Mouse (Mus musculus) heart, postnatal 0 days (tissue): Measurements from ENCODE around the gene Phox2a. TPM values are rescaled to one million over a fixed set of nuclear protein-coding genes. Genes with fewer than 3 reads are reported as not detected.

Experiments used
- ATAC-seq: fragments of 200-750 bp; cut with Nextera tagmentation; 2 replicates; pipeline ENCODE4 v1.8.0; 2017; ENCODE audit warnings: low read depth, moderate number of reproducible peaks, moderate library complexity; ENCODE audit not compliant: insufficient read depth
- DNase-seq: peaks from one replicate; pipeline ENCODE4 v3.0.0-alpha.2; 2016; ENCODE audit warnings: low spot score
- H3K27ac ChIP-seq: fragments of 300-500 bp; sonication (generic); 2 replicates; pipeline ENCODE4 v1.5.1; 2014; ENCODE audit warnings: low read depth, mild to moderate bottlenecking
- H3K27me3 ChIP-seq: fragments of 300-500 bp; sonication (generic); 2 replicates; pipeline ENCODE4 v1.6.1; 2014; ENCODE audit warnings: low read length, mixed read lengths; ENCODE audit not compliant: control insufficient read depth, insufficient read depth
- H3K36me3 ChIP-seq: fragments of 300-500 bp; sonication (generic); replicated peaks from 2 replicates; pipeline ENCODE4 v1.6.1; 2014; ENCODE audit warnings: low read length, mixed read lengths; ENCODE audit not compliant: control insufficient read depth, insufficient read depth
- H3K4me1 ChIP-seq: fragments of 300-500 bp; sonication (generic); 2 replicates; pipeline ENCODE4 v1.6.1; 2014; ENCODE audit warnings: antibody characterized with exemption; ENCODE audit not compliant: control insufficient read depth, insufficient read depth
- H3K4me2 ChIP-seq: fragments of 300-500 bp; sonication (generic); 2 replicates; pipeline ENCODE4 v1.6.1; 2014; ENCODE audit warnings: low read depth, mild to moderate bottlenecking, low read length, moderate library complexity
- H3K4me3 ChIP-seq: fragments of 300-500 bp; sonication (generic); 2 replicates; pipeline ENCODE4 v1.5.1; 2014; ENCODE audit warnings: low read depth, low read length
- H3K9ac ChIP-seq: fragments of 300-500 bp; sonication (generic); replicated peaks from 2 replicates; pipeline ENCODE4 v1.6.1; 2014; ENCODE audit warnings: low read depth, low read length, mixed read lengths
- H3K9me3 ChIP-seq: fragments of 300-500 bp; sonication (generic); replicated peaks from 2 replicates; pipeline ENCODE4 v1.6.1; 2016; ENCODE audit warnings: low read length; ENCODE audit not compliant: control insufficient read depth
- CTCF ChIP-seq: IDR thresholded peaks from 2 replicates; pipeline ENCODE4 v1.5.1; 2016; ENCODE audit warnings: antibody characterized with exemption, control low read depth, low read depth
- EP300 ChIP-seq: IDR thresholded peaks from 2 replicates; pipeline ENCODE4 v1.6.1; 2016; ENCODE audit warnings: antibody characterized with exemption, low read depth
- WGBS: fragments of 180-500 bp; shearing (Covaris S2); extraction: QIAGEN DNeasy Blood & Tissue Kit; methylation state at CpG from one replicate; pipeline ENCODE4 v1.1.7; 2014; 5-methylcytosine and 5-hydroxymethylcytosine counted together
- polyA plus RNA-seq: library from polyadenylated mRNA; unstranded; fragments of >200 nt; fragmentation: Nextera tagmentation; extraction: Ambion mirVana; gene quantifications from 2 replicates; pipeline ENCODE4 v1.2.1, GENCODE M21; 2015
- total RNA-seq: library from RNA; depleted of rRNA; stranded (reverse); fragments of >200 nt; gene quantifications from 2 replicates; pipeline ENCODE4 v1.2.3, GENCODE M21; 2014; ENCODE audit warnings: low replicate concordance

Phox2a gene
- total and polyA plus RNA-seq, 2 experiments from 2014 or later: 0.07 TPM; not detected in 1

- Histone ChIP-seq H3K4me3 (no peak overlapping the region), H3K4me1 (no peaks in the 10 kb centered on the region), H3K4me2 (no peak overlapping the region), H3K27ac (no peak overlapping the region), H3K9ac (no peak overlapping the region), H3K9me3 (no peaks in the 10 kb centered on the region), H3K27me3 (no peaks in the 10 kb centered on the region), H3K36me3 (no peaks in the 10 kb centered on the region)
- DNase-seq (no peak), ATAC-seq (no peak)
- 95% methylated on average over 1 of the region's 1 CpGs for WGBS
- no peak for TF ChIP-seq EP300
- TF ChIP-seq CTCF: no peak
Observed at GRCm38 (mm10) chr7:101847934-101848333, 29.8 kb downstream of the Phox2a start.

- no peak for DNase-seq
- no peaks in the 10 kb centered on the region for H3K27me3 ChIP-seq
- H3K4me1 ChIP-seq: no peaks in the 10 kb centered on the region
- TF ChIP-seq CTCF: no peak
- TF ChIP-seq EP300: no peak
- 62% methylated on average over 6 of the region's 6 CpGs for WGBS
- no peak overlapping the region for H3K27ac ChIP-seq
- H3K4me2 ChIP-seq: no peak overlapping the region
- H3K9me3 ChIP-seq: no peaks in the 10 kb centered on the region
- H3K9ac ChIP-seq: no peak overlapping the region
- no peak overlapping the region for H3K4me3 ChIP-seq
- ATAC-seq: no peak
- H3K36me3 ChIP-seq: no peaks in the 10 kb centered on the region
Observed at GRCm38 (mm10) chr7:101851689-101852088, 33.6 kb downstream of the Phox2a start.

GRCm38 (mm10) chr7:101852846-101853245 lies 34.7 kb downstream of the Phox2a start:
- H3K4me2 ChIP-seq: no peak overlapping the region
- H3K4me1 ChIP-seq: no peaks in the 10 kb centered on the region
- WGBS: 81% methylated on average over 6 of the region's 6 CpGs
- no peak for DNase-seq
- H3K9me3 ChIP-seq: no peaks in the 10 kb centered on the region
- H3K9ac ChIP-seq: no peak overlapping the region
- H3K27ac ChIP-seq: no peak overlapping the region
- no peaks in the 10 kb centered on the region for H3K27me3 ChIP-seq
- no peak overlapping the region for H3K4me3 ChIP-seq
- TF ChIP-seq CTCF: no peak
- no peak for TF ChIP-seq EP300
- H3K36me3 ChIP-seq: no peaks in the 10 kb centered on the region
- no peak for ATAC-seq

- WGBS: 49% methylated on average over 2 of the region's 2 CpGs
Observed at GRCm38 (mm10) chr7:101853816-101854215, 35.7 kb downstream of the Phox2a start.

GRCm38 (mm10) chr7:101857094-101857493 lies 39.0 kb downstream of the Phox2a start, which contains the start of gene Folr2:
Folr2 (minus strand) TSS chr7:101857194.
- DNase-seq: no peak
- no peaks in the 10 kb centered on the region for H3K4me1 ChIP-seq
- TF ChIP-seq CTCF (no peak), EP300 (no peak)
- H3K36me3 ChIP-seq: no peaks in the 10 kb centered on the region
- no peak within 1 kb of the TSS for H3K4me3 ChIP-seq
- H3K27ac ChIP-seq: no peak within 1 kb of the TSS
- no peak for ATAC-seq
- no peak within 1 kb of the TSS for H3K9ac ChIP-seq
- no peak within 1 kb of the TSS for H3K4me2 ChIP-seq
- no peaks in the 10 kb centered on the region for H3K27me3 ChIP-seq
- no peaks in the 10 kb centered on the region for H3K9me3 ChIP-seq
- 86% methylated on average over 4 of the region's 4 CpGs for WGBS

More at GRCm38 (mm10) chr7:101853816-101854215, 35.7 kb downstream of the Phox2a start:
- Histone ChIP-seq H3K4me2 (no peak overlapping the region), H3K9ac (no peak overlapping the region), H3K27ac (no peak overlapping the region), H3K4me1 (no peaks in the 10 kb centered on the region), H3K36me3 (no peaks in the 10 kb centered on the region), H3K9me3 (no peaks in the 10 kb centered on the region), H3K27me3 (no peaks in the 10 kb centered on the region), H3K4me3 (no peak overlapping the region)
- TF ChIP-seq EP300: no peak
- no peak for TF ChIP-seq CTCF
- ATAC-seq (no peak), DNase-seq (no peak)

- TF ChIP-seq CTCF (no peak), EP300 (no peak)
- H3K9me3 ChIP-seq: no peaks in the 10 kb centered on the region
- ATAC-seq (no peak), DNase-seq (no peak)
- no peaks in the 10 kb centered on the region for H3K4me1 ChIP-seq
- H3K27me3 ChIP-seq: no peaks in the 10 kb centered on the region
- no peak overlapping the region for H3K4me3 ChIP-seq
- H3K4me2 ChIP-seq: no peak overlapping the region
- H3K9ac ChIP-seq: no peak overlapping the region
- H3K36me3 ChIP-seq: no peaks in the 10 kb centered on the region
- no peak overlapping the region for H3K27ac ChIP-seq
- WGBS: 77% methylated on average over 9 of the region's 9 CpGs
Observed at GRCm38 (mm10) chr7:101858362-101858761, 40.2 kb downstream of the Phox2a start.
